Mouse (Mus musculus): ENCODE results near the gene Fitm1.

Fitm1 gene

DNA sequence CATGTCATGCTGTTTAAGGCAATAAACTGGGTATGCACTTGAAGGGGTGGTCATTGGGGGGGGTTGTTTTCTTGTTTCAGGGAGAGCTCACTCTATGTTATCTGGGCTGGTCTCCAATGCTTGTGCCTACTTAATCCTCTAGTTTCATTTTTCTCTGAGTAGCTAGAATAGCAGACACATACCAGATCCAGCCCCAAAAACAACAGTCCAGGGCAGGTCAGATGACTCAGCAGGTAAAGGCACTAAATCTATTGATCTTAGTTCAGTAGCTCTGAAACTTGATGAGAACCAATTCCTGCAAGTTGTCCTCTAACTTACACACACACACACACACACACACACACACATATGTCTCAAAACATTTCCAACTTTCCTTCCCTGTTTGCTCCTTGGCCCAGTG, 3.7 kb upstream of the Fitm1 start:
- no peak for DNase-seq

DNA sequence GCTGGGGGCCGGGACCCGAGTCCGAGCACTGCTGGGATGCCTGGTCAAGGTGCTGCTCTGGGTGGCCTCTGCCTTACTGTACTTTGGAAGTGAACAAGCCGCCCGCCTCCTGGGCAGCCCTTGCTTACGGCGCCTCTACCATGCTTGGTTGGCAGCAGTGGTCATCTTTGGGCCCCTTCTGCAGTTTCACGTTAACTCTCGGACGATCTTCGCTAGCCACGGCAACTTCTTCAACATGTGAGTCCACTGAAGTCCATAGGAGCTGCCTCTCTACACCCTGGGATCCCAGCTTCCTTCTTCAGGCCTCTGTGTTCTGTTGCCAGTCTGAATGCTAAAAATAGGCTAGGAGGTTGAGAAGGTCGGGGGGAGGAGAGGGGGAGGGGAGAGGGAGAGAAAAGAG, 294 bp downstream of the Fitm1 start:
- no peak for DNase-seq

DNA sequence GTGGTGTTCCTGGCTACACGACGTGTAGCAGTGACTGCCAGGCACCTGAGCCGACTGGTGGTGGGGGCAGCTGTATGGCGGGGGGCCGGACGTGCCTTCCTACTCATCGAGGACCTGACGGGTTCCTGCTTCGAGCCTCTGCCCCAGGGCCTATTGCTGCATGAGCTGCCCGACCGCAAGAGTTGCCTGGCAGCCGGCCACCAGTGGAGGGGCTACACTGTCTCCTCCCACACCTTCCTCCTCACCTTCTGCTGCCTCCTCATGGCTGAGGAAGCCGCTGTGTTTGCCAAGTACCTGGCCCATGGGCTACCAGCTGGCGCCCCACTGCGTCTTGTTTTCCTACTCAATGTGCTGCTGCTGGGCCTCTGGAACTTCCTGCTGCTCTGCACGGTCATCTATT, 959 bp downstream of the Fitm1 start:
- DNase-seq = no peak

GRCm38 (mm10) chr14:55577871-55578667, 2.7 kb downstream of the Fitm1 start, which contains the start of gene Psme1:
TSS of gene Psme1 (plus strand) at chr14:55578123.
- DNase-seq = peak; percentile 85 to 90

DNA sequence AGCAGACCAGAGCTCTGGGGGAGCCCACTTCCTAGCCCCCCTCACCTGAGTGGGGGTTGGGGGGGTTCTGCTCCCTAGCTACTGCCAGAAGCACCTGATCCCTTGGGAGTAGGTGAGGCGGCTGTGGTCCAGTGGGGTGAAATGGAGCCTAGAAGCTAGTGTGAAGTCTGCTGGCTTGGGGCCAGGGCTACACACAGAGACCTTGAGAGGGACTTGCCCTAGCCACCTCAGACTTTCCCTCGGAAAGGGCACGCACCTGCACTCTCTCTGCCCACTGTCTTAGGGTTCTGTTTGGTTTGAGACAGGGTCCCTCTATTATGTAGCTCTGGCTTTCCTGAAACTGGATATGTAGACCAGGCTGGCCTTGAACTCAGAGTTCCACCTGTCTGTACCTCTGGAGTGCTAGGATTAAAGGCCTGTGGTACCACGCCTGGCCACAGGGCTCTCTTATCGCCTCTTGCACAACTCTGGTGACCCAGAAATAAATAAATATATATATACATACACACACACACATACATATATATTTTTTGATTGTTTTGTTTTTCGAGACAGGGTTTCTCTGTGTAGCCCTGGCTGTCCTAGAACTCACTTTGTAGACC, 3.4 kb downstream of the Fitm1 start:
- no peak for DNase-seq

DNA sequence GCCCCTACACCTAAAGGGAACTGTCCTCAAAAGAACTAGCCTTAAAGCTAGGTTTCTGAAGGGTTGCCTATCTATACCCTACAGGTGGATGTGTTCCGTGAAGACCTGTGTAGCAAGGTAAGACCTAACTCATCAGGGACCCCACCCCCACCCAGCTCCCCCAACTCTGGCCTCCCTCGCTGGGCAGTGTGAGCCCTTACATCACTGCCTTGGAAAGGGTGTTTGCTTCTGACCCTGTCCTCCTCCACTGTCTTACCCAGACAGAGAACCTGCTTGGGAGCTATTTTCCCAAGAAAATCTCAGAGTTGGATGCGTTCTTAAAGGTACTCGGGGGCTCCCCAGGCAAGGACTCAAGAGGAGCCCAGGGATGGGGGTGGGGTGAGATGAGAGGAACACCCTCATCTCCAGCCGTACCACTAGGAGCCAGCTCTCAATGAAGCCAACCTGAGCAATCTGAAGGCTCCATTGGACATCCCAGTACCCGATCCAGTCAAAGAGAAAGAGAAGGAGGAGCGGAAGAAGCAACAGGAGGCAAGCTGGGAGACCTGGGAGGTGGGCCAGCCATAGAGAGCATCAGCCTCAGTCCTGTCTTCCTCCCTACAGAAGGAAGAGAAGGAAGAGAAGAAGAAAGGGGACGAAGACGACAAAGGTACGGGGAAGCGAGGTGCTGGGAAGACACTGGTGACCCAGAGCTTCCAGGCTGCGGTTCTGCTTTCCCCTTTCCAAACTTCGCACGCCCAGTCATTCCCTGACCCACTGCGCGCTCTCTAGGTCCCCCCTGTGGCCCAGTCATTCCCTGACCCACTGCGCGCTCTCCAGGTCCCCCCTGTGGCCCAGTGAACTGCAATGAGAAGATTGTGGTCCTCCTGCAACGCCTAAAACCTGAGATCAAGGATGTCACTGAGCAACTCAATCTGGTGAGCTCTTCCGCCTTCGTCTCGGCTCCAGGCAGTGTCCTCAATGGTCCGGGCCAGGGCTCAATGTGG, 4.4 kb downstream of the Fitm1 start:
- no peak for DNase-seq

DNA sequence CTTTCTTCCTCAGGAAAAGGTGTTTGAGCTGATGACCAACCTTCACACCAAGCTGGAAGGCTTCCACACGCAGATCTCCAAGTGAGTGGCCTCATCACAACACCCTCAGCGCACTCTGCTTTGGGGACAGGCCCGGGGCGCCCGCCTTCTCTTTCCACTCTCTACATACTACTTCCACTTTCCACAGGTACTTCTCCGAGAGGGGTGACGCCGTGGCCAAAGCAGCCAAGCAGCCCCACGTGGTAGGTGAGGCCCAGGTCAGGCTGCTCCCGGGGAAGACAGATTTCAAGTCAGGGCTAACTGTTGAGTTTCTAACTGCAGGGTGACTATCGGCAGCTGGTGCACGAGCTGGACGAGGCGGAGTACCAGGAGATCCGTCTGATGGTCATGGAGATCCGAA, 5.3 kb downstream of the Fitm1 start:
- DNase-seq = no peak

DNA sequence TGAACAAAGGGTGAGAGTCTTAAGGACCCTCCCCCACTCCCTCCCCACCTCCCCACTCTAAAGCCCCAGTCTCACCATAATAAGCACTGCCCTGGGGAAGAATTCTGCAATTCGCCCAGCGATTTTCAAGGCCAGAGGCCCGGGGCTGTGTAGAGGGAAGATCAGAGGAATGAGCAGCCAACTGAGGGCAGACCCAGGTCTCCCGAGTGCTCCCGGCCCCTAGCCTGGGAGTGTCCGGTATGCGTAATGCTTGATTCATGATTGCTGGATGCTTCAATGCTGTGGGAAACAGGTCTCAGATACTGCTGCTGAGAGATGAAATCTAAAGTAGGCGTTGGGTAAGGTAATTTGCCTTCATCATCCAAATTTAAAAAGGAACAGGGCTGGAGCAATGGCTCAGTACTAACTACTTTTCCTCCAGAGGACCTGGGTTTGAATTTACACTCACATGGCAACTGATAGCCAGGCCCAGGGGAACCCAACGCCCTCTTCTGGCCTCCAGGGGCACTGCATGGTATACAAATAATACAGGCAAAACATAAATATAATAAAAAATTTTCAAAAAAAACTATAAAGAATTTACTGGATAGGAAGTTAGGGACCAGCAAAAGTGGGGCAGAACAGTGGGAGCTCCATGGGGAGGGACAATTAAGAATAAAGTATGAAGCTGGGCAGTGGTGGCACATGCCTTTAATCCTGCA, 6.7 kb downstream of the Fitm1 start:
- DNase-seq = no peak

- DNase-seq = no peak
Observed at GRCm38 (mm10) chr14:55584303-55584701, 8.9 kb downstream of the Fitm1 start.

DNA sequence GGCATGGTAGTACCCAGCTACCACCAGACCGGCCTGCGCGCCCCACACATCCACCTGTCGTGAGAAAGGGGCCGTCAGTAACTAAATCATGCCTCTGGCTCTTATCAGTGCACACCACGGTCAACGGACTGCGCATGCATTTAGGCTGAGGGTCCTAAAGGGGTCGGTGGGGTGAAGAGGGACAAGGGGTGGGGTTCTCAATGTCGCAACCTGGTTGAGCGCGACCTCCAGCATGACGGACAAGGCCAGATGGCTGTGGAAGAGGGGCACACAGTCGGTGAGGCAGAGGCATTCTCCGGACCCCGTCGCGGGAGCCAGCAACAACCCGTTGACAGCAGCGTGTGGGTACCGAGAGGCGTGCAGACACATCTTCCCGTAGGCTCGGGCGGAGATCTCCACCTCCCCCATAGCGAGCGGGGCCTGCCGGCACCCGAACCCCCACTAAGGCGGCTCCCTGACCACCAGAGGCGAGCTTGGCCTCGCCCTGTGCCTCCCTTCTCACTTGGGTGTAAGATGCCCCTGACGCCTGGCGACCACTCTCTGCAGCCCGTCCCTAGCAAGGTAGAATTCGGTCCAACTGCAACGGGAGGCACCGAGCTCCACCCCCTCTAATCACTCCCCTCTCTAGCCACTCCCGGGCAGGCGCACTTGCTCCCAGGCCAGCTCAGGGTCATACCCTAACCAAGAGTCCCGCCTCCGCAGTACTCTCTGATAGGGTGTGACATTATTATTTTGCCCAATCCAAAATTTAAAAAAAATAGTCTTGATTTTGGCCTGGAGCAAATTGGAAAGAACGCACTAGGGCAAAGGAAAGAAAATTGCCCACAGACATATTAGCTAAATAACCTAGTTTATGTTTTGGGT, 9.5 kb downstream of the Fitm1 start, which contains the start of gene Emc9:
Gene Emc9 (minus strand): TSS at position 601 of the 864 bp plus-strand sequence.
- peak; percentile 45 to 47 for DNase-seq

GRCm38 (mm10) chr14:55585566-55585960, 10.1 kb downstream of the Fitm1 start:
- peak; percentile 17 to 30 for DNase-seq

DNA sequence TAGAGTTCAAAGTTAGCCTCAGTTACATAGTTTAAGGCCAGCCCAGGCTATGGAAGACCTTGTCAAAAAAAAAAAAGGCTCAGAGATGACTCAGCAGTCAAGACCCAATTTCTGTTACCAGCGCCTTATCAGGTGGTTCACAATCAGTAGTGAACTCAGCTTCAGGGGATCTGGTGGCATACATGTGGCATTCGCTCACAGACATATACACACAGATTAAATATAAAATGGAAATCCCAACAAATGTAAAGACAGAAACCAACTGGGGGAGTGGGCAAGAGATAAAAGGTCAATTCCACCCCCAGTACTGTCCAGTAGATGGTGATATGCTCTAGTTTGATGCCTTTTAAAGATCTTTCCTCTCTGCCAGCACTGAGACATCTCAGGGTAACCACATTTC, 10.7 kb downstream of the Fitm1 start:
- no peak for DNase-seq

DNA sequence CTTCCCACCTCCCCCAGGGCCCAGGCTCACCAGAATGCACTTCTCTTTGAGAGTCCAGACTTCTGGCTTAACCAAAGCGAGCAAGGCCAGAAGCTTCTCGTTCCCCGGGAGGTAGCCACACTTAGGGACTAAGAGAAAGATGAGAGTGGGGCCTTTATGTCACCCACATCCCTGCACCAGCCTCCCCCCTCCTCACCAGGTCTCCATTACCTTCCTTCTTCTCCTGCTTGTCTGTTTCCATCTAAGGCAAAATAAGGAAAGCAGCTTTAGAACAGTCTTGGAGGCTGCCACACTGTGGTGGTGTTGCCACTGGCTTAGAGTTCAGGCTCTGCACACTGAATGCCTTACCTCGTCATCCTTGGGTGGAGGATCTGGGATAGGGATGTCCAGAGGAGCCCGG, 13.9 kb downstream of the Fitm1 start:
- DNase-seq = no peak

- no peak for DNase-seq
Observed at GRCm38 (mm10) chr14:55589771-55590448, 14.5 kb downstream of the Fitm1 start.

- DNase-seq = peak; percentile 72 to 75
Observed at GRCm38 (mm10) chr14:55590748-55591330, 15.4 kb downstream of the Fitm1 start, which contains the start of gene Psme2. TSS of gene Psme2 (minus strand) at chr14:55591113.

- DNase-seq = peak; percentile 87 to 90
Observed at GRCm38 (mm10) chr14:55591331-55591891, 16.0 kb downstream of the Fitm1 start, which contains the start of gene Rnf31. TSS of gene Rnf31 (plus strand) at chr14:55591708.

GRCm38 (mm10) chr14:55592226-55592625, 16.8 kb downstream of the Fitm1 start:
- DNase-seq = no peak

DNA sequence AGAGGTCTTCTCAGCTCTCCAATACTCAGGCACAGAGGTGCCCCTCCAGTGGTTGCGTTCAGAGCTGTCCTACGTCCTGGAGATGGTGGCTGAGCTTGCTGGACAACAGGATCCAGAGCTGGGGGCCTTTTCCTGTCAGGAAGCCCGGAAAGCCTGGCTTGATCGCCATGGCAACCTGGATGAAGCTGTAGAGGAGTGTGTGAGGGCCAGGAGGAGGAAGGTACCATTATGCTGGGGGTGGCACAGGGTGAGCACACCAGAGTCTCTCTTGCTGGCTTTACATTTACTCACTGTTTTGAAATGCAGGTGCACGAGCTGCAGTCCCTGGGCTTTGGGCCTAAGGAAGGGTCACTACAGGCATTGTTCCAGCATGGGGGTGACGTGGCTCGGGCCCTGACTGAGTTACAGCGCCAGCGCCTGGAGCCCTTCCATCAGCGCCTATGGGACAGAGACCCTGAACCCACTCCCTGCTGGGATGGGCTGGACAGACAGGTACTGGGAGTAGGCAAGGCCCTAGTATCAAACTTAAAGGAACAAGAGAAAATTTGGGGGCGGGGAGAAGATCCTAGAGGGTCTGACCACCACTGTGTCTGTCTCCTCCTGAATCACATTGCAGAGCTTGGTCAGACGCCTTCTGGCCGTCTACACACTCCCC, 20.7 kb downstream of the Fitm1 start:
- no peak for DNase-seq
